Mouse (Mus musculus) forebrain, postnatal 0 days (tissue): ENCODE measurements around the gene Galr3. TPM values are rescaled to one million over a fixed set of nuclear protein-coding genes. Genes with fewer than 3 reads are reported as not detected.
"Not testable (repeated sequence)": the region's sequence is repeated elsewhere in the genome, so short reads cannot be mapped to it uniquely, and the experiment has no call there.

ENCODE experiments used
- ATAC-seq: fragments of 200-750 bp; cut with Nextera tagmentation; 2 replicates; pipeline ENCODE4 v1.8.0; 2017; ENCODE audit warnings: mild to moderate bottlenecking, moderate library complexity
- DNase-seq: peaks from one replicate; pipeline ENCODE4 v3.0.0-alpha.2; 2015
- H3K27ac ChIP-seq: fragments of 300-500 bp; sonication (generic); 2 replicates; pipeline ENCODE4 v1.5.1; 2014; ENCODE audit warnings: low read depth, mild to moderate bottlenecking, antibody characterized with exemption, low read length, moderate library complexity, mixed read lengths
- H3K27me3 ChIP-seq: fragments of 300-500 bp; sonication (generic); 2 replicates; pipeline ENCODE4 v1.6.1; 2014; ENCODE audit warnings: mild to moderate bottlenecking, low read length, mixed read lengths; ENCODE audit not compliant: insufficient read depth
- H3K36me3 ChIP-seq: fragments of 300-500 bp; sonication (generic); 2 replicates; pipeline ENCODE4 v1.6.1; 2014; ENCODE audit warnings: mild to moderate bottlenecking, moderate library complexity; ENCODE audit not compliant: insufficient read depth
- H3K4me1 ChIP-seq: fragments of 300-500 bp; sonication (generic); 2 replicates; pipeline ENCODE4 v1.6.1; 2014; ENCODE audit warnings: antibody characterized with exemption; ENCODE audit not compliant: insufficient read depth
- H3K4me2 ChIP-seq: fragments of 300-500 bp; sonication (generic); 2 replicates; pipeline ENCODE4 v1.6.1; 2014; ENCODE audit warnings: low read depth, mild to moderate bottlenecking, moderate library complexity
- H3K4me3 ChIP-seq: fragments of 300-500 bp; sonication (generic); 2 replicates; pipeline ENCODE4 v1.5.1; 2014; ENCODE audit warnings: low read depth, low read length, mixed read lengths
- H3K9ac ChIP-seq: fragments of 300-500 bp; sonication (generic); 2 replicates; pipeline ENCODE4 v1.6.1; 2014; ENCODE audit warnings: mild to moderate bottlenecking
- H3K9me3 ChIP-seq: fragments of 300-500 bp; sonication (generic); 2 replicates; pipeline ENCODE4 v1.6.1; 2016; ENCODE audit warnings: low read length
- CTCF ChIP-seq: sonication (generic); IDR thresholded peaks from 2 replicates; pipeline ENCODE4 v1.5.1; 2016; ENCODE audit warnings: antibody characterized with exemption, control low read depth, low read depth
- WGBS: fragments of 180-500 bp; shearing (Covaris S2); extraction: QIAGEN DNeasy Blood & Tissue Kit; methylation state at CpG from one replicate; pipeline ENCODE4 v1.1.7; 2014; 5-methylcytosine and 5-hydroxymethylcytosine counted together
- polyA plus RNA-seq: library from polyadenylated mRNA; unstranded; fragments of >200 nt; fragmentation: Nextera tagmentation; extraction: Ambion mirVana; gene quantifications from 2 replicates; pipeline ENCODE4 v1.2.1, GENCODE M21; 2015
- total RNA-seq: library from RNA; depleted of rRNA; stranded (reverse); fragments of >200 nt; gene quantifications from 2 replicates; pipeline ENCODE4 v1.2.3, GENCODE M21; 2014

Galr3 gene
- total and polyA plus RNA-seq, 2 experiments from 2014 or later, result 0.12 to 0.62 TPM

DNA sequence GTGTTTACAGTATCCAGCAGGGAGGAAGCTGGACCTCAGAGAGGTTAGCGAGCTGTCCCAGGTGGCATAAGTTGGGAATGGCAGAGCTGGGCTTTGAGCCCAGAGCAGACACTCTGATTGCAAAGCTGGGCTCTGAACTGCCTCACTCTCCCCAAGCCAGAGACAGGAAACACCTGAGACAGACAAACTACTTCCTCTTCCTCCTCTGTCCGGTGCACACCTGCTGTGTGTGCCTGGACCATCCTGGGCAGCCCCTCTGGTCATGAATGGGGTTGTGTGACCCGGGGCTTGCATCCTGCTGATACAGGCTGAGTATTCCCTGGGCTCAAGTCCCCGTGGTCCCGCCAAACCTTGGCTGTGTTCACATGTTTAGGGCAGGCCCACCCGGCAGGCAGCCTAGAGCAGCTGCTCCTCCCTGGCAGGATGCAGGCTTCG is 41.3 kb upstream of the Galr3 start:
- ATAC-seq (no peak), DNase-seq (no peak)
- no peak overlapping the region for H3K4me2 ChIP-seq
- H3K9me3 ChIP-seq, result no peaks in the 10 kb centered on the region
- H3K9ac ChIP-seq, result no peak overlapping the region
- peaks cover 65% of the 10 kb centered on the region for H3K36me3 ChIP-seq
- H3K27ac ChIP-seq, result no peak overlapping the region
- 81% methylated on average over 7 of the region's 7 CpGs for WGBS
- H3K4me1 ChIP-seq, result no peaks in the 10 kb centered on the region
- no peaks in the 10 kb centered on the region for H3K27me3 ChIP-seq
- H3K4me3 ChIP-seq, result no peak overlapping the region
- TF ChIP-seq CTCF, result no peak

- Histone ChIP-seq H3K27ac (no peak overlapping the region), H3K9ac (no peak overlapping the region), H3K4me3 (no peak overlapping the region), H3K27me3 (no peaks in the 10 kb centered on the region), H3K9me3 (no peaks in the 10 kb centered on the region), H3K4me2 (no peak overlapping the region), H3K36me3 (peaks cover 71% of the 10 kb centered on the region), H3K4me1 (no peaks in the 10 kb centered on the region)
- DNase-seq (no peak), ATAC-seq (no peak)
- no peak for TF ChIP-seq CTCF
- 91% methylated on average over 5 of the region's 5 CpGs for WGBS
These were observed 40.1 kb upstream of the Galr3 start for GRCm38 (mm10) chr15:79001559-79001958.

DNA sequence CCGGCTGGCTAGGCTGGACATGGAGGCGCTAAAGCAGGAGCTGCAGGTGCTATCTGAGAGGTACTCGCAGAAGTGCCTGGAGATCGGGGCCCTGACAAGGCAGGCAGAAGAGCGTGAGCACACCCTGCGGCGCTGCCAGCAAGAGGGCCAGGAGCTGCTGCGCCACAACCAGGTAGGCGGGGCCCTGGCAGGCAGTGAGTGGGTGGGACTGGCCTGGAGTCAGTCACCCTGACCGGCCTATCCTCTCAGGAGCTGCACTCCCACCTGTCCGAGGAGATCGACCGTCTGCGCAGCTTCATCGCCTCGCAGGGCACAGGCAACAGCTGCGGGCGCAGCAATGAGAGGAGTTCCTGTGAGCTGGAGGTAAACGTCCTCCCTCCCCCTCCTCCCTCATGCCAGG is 39.6 kb upstream of the Galr3 start:
- H3K9me3 ChIP-seq, result no peaks in the 10 kb centered on the region
- no peaks in the 10 kb centered on the region for H3K27me3 ChIP-seq
- H3K4me2 ChIP-seq, result no peak overlapping the region
- peaks cover 75% of the 10 kb centered on the region for H3K36me3 ChIP-seq
- no peak overlapping the region for H3K4me3 ChIP-seq
- H3K4me1 ChIP-seq, result no peaks in the 10 kb centered on the region
- whole genome bisulfite sequencing, result 52% methylated on average over 19 of the region's 19 CpGs
- ATAC-seq (no peak), DNase-seq (no peak)
- H3K9ac ChIP-seq, result no peak overlapping the region
- TF ChIP-seq CTCF, result no peak
- no peak overlapping the region for H3K27ac ChIP-seq

DNA sequence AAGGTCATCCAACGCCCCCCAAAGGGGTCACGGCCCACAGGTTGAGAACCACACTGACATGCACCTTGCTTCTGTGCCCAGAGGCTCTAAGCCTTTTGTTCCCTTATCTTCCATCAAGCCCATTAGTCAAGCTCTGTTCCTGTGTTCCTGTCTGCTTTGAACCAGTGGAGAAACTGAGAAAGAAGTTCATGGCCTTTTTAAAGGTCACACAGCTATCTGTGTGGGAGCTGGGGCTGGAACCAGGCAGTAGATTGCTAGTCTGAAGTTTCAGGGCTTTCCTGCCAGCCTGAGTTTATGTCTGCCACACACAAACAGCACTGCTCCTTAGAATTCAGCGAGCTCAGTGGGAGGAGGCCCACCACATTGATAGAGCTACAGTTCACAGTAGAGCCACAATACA is 38.6 kb upstream of the Galr3 start:
- Histone ChIP-seq H3K27ac (no peak overlapping the region), H3K9ac (no peak overlapping the region), H3K36me3 (peaks cover 77% of the 10 kb centered on the region), H3K4me3 (no peak overlapping the region), H3K4me2 (no peak overlapping the region), H3K4me1 (no peaks in the 10 kb centered on the region), H3K27me3 (no peaks in the 10 kb centered on the region), H3K9me3 (no peaks in the 10 kb centered on the region)
- ATAC-seq (no peak), DNase-seq (no peak)
- 91% methylated on average over 3 of the region's 3 CpGs for WGBS
- TF ChIP-seq CTCF, result no peak

DNA sequence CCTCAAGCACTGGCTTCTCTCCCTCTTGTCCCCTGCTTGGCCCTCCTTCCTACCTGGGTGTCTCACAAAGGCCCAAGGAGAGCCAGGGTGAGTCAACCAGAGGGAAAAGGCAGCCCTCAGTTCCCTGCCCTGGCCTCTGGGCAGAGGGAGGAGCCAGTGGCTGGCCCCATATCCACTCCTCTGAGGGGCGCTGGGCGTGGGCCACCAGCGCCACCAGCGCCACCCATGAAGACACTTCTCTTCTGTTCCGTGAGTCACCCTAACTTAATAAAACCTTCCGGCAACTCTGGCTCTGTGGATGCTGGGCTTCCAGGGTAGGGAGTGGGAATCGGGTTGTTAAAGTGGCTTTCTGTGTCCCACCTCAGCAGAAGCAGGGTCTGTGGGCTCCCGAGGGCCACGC is 36.1 kb upstream of the Galr3 start:
- no peaks in the 10 kb centered on the region for H3K4me1 ChIP-seq
- H3K4me2 ChIP-seq, result no peak overlapping the region
- H3K4me3 ChIP-seq, result no peak overlapping the region
- no peak overlapping the region for H3K27ac ChIP-seq
- no peak overlapping the region for H3K9ac ChIP-seq
- H3K36me3 ChIP-seq, result peaks cover 71% of the 10 kb centered on the region
- no peak for DNase-seq
- WGBS, result 85% methylated on average over 9 of the region's 9 CpGs
- no peaks in the 10 kb centered on the region for H3K27me3 ChIP-seq
- TF ChIP-seq CTCF, result no peak
- no peaks in the 10 kb centered on the region for H3K9me3 ChIP-seq
- no peak for ATAC-seq

DNA sequence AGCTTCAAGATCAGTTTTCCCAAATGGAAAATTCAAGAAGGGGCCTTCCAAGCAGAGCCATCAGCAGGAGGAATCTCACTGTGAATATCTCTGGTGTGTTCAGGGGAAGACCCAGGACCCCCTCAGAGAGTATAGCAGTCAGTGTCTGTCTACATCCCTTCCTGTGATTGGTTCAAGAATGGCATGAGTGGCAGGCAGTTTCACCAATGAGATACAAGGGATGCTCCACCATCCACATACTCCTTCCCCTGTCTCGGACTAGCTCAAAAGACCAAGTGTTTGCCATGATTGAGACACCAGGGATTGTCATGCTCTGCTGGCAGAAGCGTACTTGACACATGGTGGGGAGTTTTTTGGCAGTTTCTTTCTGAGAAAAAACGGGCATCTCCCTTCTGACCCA is 35.0 kb upstream of the Galr3 start:
- Histone ChIP-seq H3K9me3 (no peaks in the 10 kb centered on the region), H3K4me1 (no peaks in the 10 kb centered on the region), H3K27me3 (no peaks in the 10 kb centered on the region), H3K36me3 (peaks cover 61% of the 10 kb centered on the region), H3K9ac (no peak overlapping the region), H3K4me2 (no peak overlapping the region), H3K27ac (no peak overlapping the region), H3K4me3 (no peak overlapping the region)
- TF ChIP-seq CTCF, result no peak
- ATAC-seq (0 out of 2 replicates have a peak, but pooled peaks have one; percentile 53), DNase-seq (no peak)
- WGBS, result 58% methylated on average over 3 of the region's 3 CpGs

- Histone ChIP-seq H3K9me3 (no peaks in the 10 kb centered on the region), H3K4me2 (no peak overlapping the region), H3K36me3 (peaks cover 56% of the 10 kb centered on the region), H3K27ac (no peak overlapping the region), H3K4me1 (no peaks in the 10 kb centered on the region), H3K4me3 (no peak overlapping the region), H3K27me3 (no peaks in the 10 kb centered on the region), H3K9ac (no peak overlapping the region)
- TF ChIP-seq CTCF, result no peak
- 91% methylated on average over 5 of the region's 5 CpGs for WGBS
- DNase-seq, result no peak
- no peak for ATAC-seq
These were observed 34.6 kb upstream of the Galr3 start for GRCm38 (mm10) chr15:79007059-79007458.

DNA sequence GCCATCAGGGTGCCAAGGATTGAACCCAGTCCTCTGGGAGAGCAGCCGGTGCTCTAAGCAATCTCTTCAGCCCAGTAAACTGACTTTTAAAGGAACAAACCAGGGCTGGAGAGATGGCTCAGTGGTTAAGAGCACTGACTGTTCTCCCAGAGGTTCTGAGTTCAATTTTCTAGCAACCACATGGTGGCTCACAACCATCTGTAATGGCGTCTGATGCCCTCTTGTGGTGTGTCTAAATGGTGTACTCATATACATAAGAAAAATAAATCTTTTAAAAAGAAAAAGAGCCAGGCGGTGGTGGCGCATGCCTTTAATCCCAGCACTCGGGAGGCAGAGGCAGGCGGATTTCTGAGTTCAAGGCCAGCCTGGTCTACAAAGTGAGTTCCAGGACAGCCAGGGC is 33.8 kb upstream of the Galr3 start:
- H3K4me3 ChIP-seq, H3K4me1 ChIP-seq, H3K9ac ChIP-seq, ATAC-seq, H3K4me2 ChIP-seq, DNase-seq, H3K27ac ChIP-seq, H3K27me3 ChIP-seq, H3K9me3 ChIP-seq: not testable (repeated sequence)
- 0 out of 2 replicates have a peak, but pooled peaks have one; percentile 5 for TF ChIP-seq CTCF
- WGBS, result 93% methylated on average over 6 of the region's 6 CpGs
- H3K36me3 ChIP-seq, result peaks cover 49% of the 10 kb centered on the region
